Mouse (Mus musculus) ES-E14 (cell line): ENCODE results near the gene Odc1. TPM values are rescaled to one million over a fixed set of nuclear protein-coding genes. Genes with fewer than 3 reads are reported as not detected.

Experiments
- DNase-seq: peaks from one replicate; pipeline ENCODE4 v3.0.0-alpha.2; 2013; ENCODE audit warnings: low read depth, low spot score
- H3K27ac ChIP-seq: 2 replicates; pipeline ENCODE4 v1.5.1; 2012; ENCODE audit warnings: low read depth, mild to moderate bottlenecking, low read length, moderate library complexity, mixed read lengths; ENCODE audit not compliant: poor library complexity, insufficient read depth, severe bottlenecking
- H3K36me3 ChIP-seq: 2 replicates; pipeline ENCODE4 v1.6.1; 2012; ENCODE audit warnings: mild to moderate bottlenecking, low read length, moderate library complexity, mixed read lengths; ENCODE audit not compliant: control insufficient read depth, poor library complexity, insufficient read depth, severe bottlenecking
- H3K4me1 ChIP-seq, 2 experiments: fragments of 150-350 bp in 1 of 2; sonication (generic) in 1 of 2; 2 replicates each; pipeline ENCODE4 v1.6.1; 2012; ENCODE audit warnings: low read length in 2 of 2, mild to moderate bottlenecking in 1 of 2, mixed read lengths in 1 of 2; ENCODE audit not compliant: control insufficient read depth in 2 of 2, insufficient read depth in 2 of 2, poor library complexity in 1 of 2
- H3K4me3 ChIP-seq, 2 experiments: fragments of 150-350 bp in 1 of 2; sonication (generic) in 1 of 2; 2 replicates each; pipeline ENCODE4 v1.5.1; 2012; ENCODE audit warnings: low read length in 2 of 2, low read depth in 1 of 2, mild to moderate bottlenecking in 1 of 2, mixed read lengths in 1 of 2; ENCODE audit not compliant: insufficient read depth in 1 of 2, poor library complexity in 1 of 2, severe bottlenecking in 1 of 2
- H3K9ac ChIP-seq: 2 replicates; pipeline ENCODE4 v1.6.1; 2012; ENCODE audit warnings: low read depth, mild to moderate bottlenecking, low read length, mixed read lengths; ENCODE audit not compliant: poor library complexity, insufficient read depth, severe bottlenecking
- H3K9me3 ChIP-seq: fragments of 150-350 bp; sonication (generic); 2 replicates; pipeline ENCODE4 v1.6.1; 2012; ENCODE audit warnings: low read depth, mild to moderate bottlenecking, low read length; ENCODE audit not compliant: control insufficient read depth, insufficient read depth
- CHD2 ChIP-seq: IDR thresholded peaks from 2 replicates; pipeline ENCODE4 v1.6.1; 2014; ENCODE audit warnings: mild to moderate bottlenecking, low read depth, low read length, inconsistent platforms
- HCFC1 ChIP-seq: IDR thresholded peaks from 2 replicates; pipeline ENCODE4 v1.6.1; 2012; ENCODE audit warnings: low read length, inconsistent platforms, borderline replicate concordance; ENCODE audit not compliant: insufficient read depth
- MAFK ChIP-seq: IDR thresholded peaks from 2 replicates; pipeline ENCODE4 v1.6.1; 2014; ENCODE audit warnings: mild to moderate bottlenecking, low read depth, low read length, inconsistent platforms; ENCODE audit not compliant: insufficient read depth
- ZC3H11A ChIP-seq: IDR thresholded peaks from 2 replicates; pipeline ENCODE4 v1.6.1; 2012; ENCODE audit warnings: low read depth, mild to moderate bottlenecking, inconsistent platforms, low read length, borderline replicate concordance
- ZNF384 ChIP-seq: IDR thresholded peaks from 2 replicates; pipeline ENCODE4 v1.6.1; 2012; ENCODE audit warnings: low read depth, low read length, inconsistent platforms
- in situ Hi-C, 2 experiments: fragments of 600-800 bp; cut with MboI; formaldehyde crosslinking; loops; one replicate each; pipeline ENCODE4 v1.15.1; 2025; ENCODE audit warnings: low sequenced_read_pairs in 2 of 2, inconsistent platforms in 1 of 2; ENCODE audit not compliant: unreplicated experiment in 2 of 2
- total RNA-seq: library from RNA; depleted of rRNA; stranded (reverse); fragments of 300-350 nt; gene quantifications from 2 replicates; pipeline ENCODE4 v1.2.3, GENCODE M21; 2012

Odc1 gene
- total RNA-seq, 1 experiment: 869 TPM

- Histone ChIP-seq H3K9ac (no peak overlapping the region), H3K9me3 (no peaks in the 10 kb centered on the region), H3K4me3 (no peak overlapping the region), H3K4me1 (peaks cover 4 to 7% of the 10 kb centered on the region in 2 experiments; a peak in 1 of 4 replicates), H3K27ac (no peak overlapping the region), H3K36me3 (no peaks in the 10 kb centered on the region)
- no peak for DNase-seq
- TF ChIP-seq MAFK (no peak), ZNF384 (no peak), HCFC1 (no peak), CHD2 (no peak), ZC3H11A (no peak)
- in situ Hi-C loops: no loop called here
Observed at GRCm38 (mm10) chr12:17506117-17506993, 38.2 kb upstream of the Odc1 start.

GRCm38 (mm10) chr12:17506994-17507542, 37.5 kb upstream of the Odc1 start:
- Histone ChIP-seq H3K4me1 (peaks cover 4 to 7% of the 10 kb centered on the region in 2 experiments; a peak in 1 of 4 replicates), H3K36me3 (no peaks in the 10 kb centered on the region), H3K9ac (no peak overlapping the region), H3K27ac (no peak overlapping the region), H3K4me3 (no peak overlapping the region), H3K9me3 (no peaks in the 10 kb centered on the region)
- DNase-seq: no peak
- TF ChIP-seq CHD2 (no peak), MAFK (no peak), ZNF384 (no peak), ZC3H11A (no peak), HCFC1 (no peak)
- in situ Hi-C loops: no loop called here

- H3K9me3 ChIP-seq: no peaks in the 10 kb centered on the region
- TF ChIP-seq MAFK (no peak), ZNF384 (no peak), ZC3H11A (no peak), HCFC1 (no peak), CHD2 (no peak)
- no peaks in the 10 kb centered on the region for H3K36me3 ChIP-seq
- no peak overlapping the region for H3K27ac ChIP-seq
- H3K4me3 ChIP-seq: no peak overlapping the region
- in situ Hi-C loops: no loop called here
- DNase-seq: no peak
- peaks cover 4 to 7% of the 10 kb centered on the region in 2 experiments; a peak in 1 of 4 replicates for H3K4me1 ChIP-seq
- no peak overlapping the region for H3K9ac ChIP-seq
Observed at GRCm38 (mm10) chr12:17509310-17509709, 35.3 kb upstream of the Odc1 start.

- TF ChIP-seq ZNF384 (no peak), ZC3H11A (no peak), MAFK (no peak), CHD2 (no peak), HCFC1 (no peak)
- no peaks in the 10 kb centered on the region for H3K36me3 ChIP-seq
- peaks cover 4 to 7% of the 10 kb centered on the region in 2 experiments; a peak in 1 of 4 replicates for H3K4me1 ChIP-seq
- peak; percentile 22 for DNase-seq
- H3K27ac ChIP-seq: no peak overlapping the region; the same call in 1 of the 2 replicates
- no peaks in the 10 kb centered on the region for H3K9me3 ChIP-seq
- in situ Hi-C loops: no loop called here
- no peak overlapping the region for H3K4me3 ChIP-seq
- H3K9ac ChIP-seq: no peak overlapping the region
Observed at GRCm38 (mm10) chr12:17510158-17510557, 34.4 kb upstream of the Odc1 start.
